Mouse (Mus musculus) E14TG2a.4 (cell line): ENCODE measurements at regions not wholly inside any gene's neighbourhood (a gene's known extent, or its start where the extent isn't known, plus 50 kb on each side); places are given as distances from the start of the nearest gene placed in this dataset.

ENCODE experiments used
- CTCF ChIP-seq: conservative IDR thresholded peaks from 2 replicates; pipeline ENCODE4 v1.5.1; 2014; ENCODE audit warnings: low read length
- POU5F1 ChIP-seq: IDR thresholded peaks from 2 replicates; pipeline ENCODE4 v1.6.1; 2014; ENCODE audit warnings: low read length, borderline replicate concordance

- TF ChIP-seq CTCF (no peak), POU5F1 (no peak)
Measured at GRCm38 (mm10) chr2:139281056-139281455, 212.7 kb upstream of the Sptlc3 start.
